Mouse (Mus musculus): ENCODE results near the gene Necap1. TPM values are rescaled to one million over a fixed set of nuclear protein-coding genes. Genes with fewer than 3 reads are reported as not detected.
A peak's percentile ranks its signal among the peaks of the same experiment; 100 is the strongest.

The Necap1 gene
- 28.3 and 32.9 TPM in 2 replicates for polyA plus RNA-seq (2016; fragmentation: Nextera tagmentation; extraction: Ambion mirVana)

- peak within 1 kb of the TSS; percentile 83 for H3K27ac ChIP-seq
- H3K4me3 ChIP-seq: peak within 1 kb of the TSS; percentile 94
- H3K4me2 ChIP-seq: peak within 1 kb of the TSS; percentile 75
- peak within 1 kb of the TSS; percentile 87 for H3K9ac ChIP-seq
- peaks cover 37% of the 10 kb centered on the region for H3K4me1 ChIP-seq
- H3K9me3 ChIP-seq (replicated peaks): no peaks in the 10 kb centered on the region
- peaks cover 34% of the 10 kb centered on the region for H3K36me3 ChIP-seq
- ATAC-seq: peak; percentile 98
- 0 out of 2 replicates have a peak, but pooled peaks cover 8% of the 10 kb centered on the region for H3K27me3 ChIP-seq (replicated peaks)
- WGBS (ENCODE audit: insufficient replicate concordance): 6% methylated on average over 43 of the region's 43 CpGs
Measured at GRCm38 (mm10) chr6:122873871-122874719, at the start of gene Necap1. Gene Necap1 (plus strand): TSS chr6:122874474.

- Histone ChIP-seq H3K27me3 (replicated peaks) (peaks cover 13% of the 10 kb centered on the region; the same call in 1 of the 2 replicates), H3K36me3 (peaks cover 19% of the 10 kb centered on the region), H3K4me2 (peak overlapping the region; percentile 90; the same call in 1 of the 2 replicates), H3K9ac (peak overlapping the region; percentile 71; the same call in 1 of the 2 replicates), H3K9me3 (replicated peaks) (no peaks in the 10 kb centered on the region), H3K4me1 (peaks cover 71% of the 10 kb centered on the region), H3K27ac (no peak overlapping the region), H3K4me3 (no peak overlapping the region)
- no peak for ATAC-seq
- 93% methylated on average over 9 of the region's 9 CpGs for WGBS (ENCODE audit: insufficient replicate concordance)
Measured at GRCm38 (mm10) chr6:122825166-122825565, 49.1 kb upstream of the Necap1 start.

GRCm38 (mm10) chr6:122825923-122826742 lies 48.1 kb upstream of the Necap1 start:
- Histone ChIP-seq H3K4me2 (peak overlapping the region; percentile 90), H3K27ac (peak overlapping the region; percentile 77), H3K4me3 (peak overlapping the region; percentile 58), H3K4me1 (peaks cover 62% of the 10 kb centered on the region), H3K27me3 (replicated peaks) (peaks cover 5% of the 10 kb centered on the region; the same call in 1 of the 2 replicates), H3K9ac (peak overlapping the region; percentile 71), H3K36me3 (peaks cover 28% of the 10 kb centered on the region), H3K9me3 (replicated peaks) (no peaks in the 10 kb centered on the region)
- 5% methylated on average over 29 of the region's 29 CpGs for WGBS (ENCODE audit: insufficient replicate concordance)
- peak; percentile 98 for ATAC-seq

GRCm38 (mm10) chr6:122828086-122828485 lies 46.2 kb upstream of the Necap1 start:
- no peak overlapping the region for H3K27ac ChIP-seq
- H3K4me1 ChIP-seq: peaks cover 46% of the 10 kb centered on the region
- H3K36me3 ChIP-seq: peaks cover 42% of the 10 kb centered on the region
- 0 out of 2 replicates have a peak, but pooled peaks have one; percentile 3 for ATAC-seq
- no peak overlapping the region for H3K4me2 ChIP-seq
- no peaks in the 10 kb centered on the region for H3K9me3 ChIP-seq (replicated peaks)
- no peak overlapping the region for H3K9ac ChIP-seq
- H3K27me3 ChIP-seq (replicated peaks): no peaks in the 10 kb centered on the region
- WGBS (ENCODE audit: insufficient replicate concordance): 45% methylated on average over 13 of the region's 13 CpGs
- no peak overlapping the region for H3K4me3 ChIP-seq

- 77% methylated on average over 7 of the region's 7 CpGs for WGBS (ENCODE audit: insufficient replicate concordance)
- H3K4me1 ChIP-seq: peaks cover 6% of the 10 kb centered on the region
- H3K36me3 ChIP-seq: peaks cover 83% of the 10 kb centered on the region
- H3K4me3 ChIP-seq: no peak overlapping the region
- H3K9me3 ChIP-seq (replicated peaks): no peaks in the 10 kb centered on the region
- no peak for ATAC-seq
- H3K27me3 ChIP-seq (replicated peaks): no peaks in the 10 kb centered on the region
- no peak overlapping the region for H3K4me2 ChIP-seq
- H3K9ac ChIP-seq: no peak overlapping the region
- no peak overlapping the region for H3K27ac ChIP-seq
Measured at GRCm38 (mm10) chr6:122832880-122833279, 41.4 kb upstream of the Necap1 start.

- H3K36me3 ChIP-seq: peaks cover 86% of the 10 kb centered on the region
- WGBS (ENCODE audit: insufficient replicate concordance): 54% methylated on average over 4 of the region's 4 CpGs
- peak; percentile 44; the same call in 1 of the 2 replicates for ATAC-seq
Measured at GRCm38 (mm10) chr6:122834365-122834764, 39.9 kb upstream of the Necap1 start.

GRCm38 (mm10) chr6:122836974-122837373 lies 37.3 kb upstream of the Necap1 start:
- WGBS (ENCODE audit: insufficient replicate concordance): 80% methylated on average over 3 of the region's 3 CpGs

More at GRCm38 (mm10) chr6:122834365-122834764, 39.9 kb upstream of the Necap1 start:
- no peak overlapping the region for H3K4me3 ChIP-seq
- no peak overlapping the region for H3K9ac ChIP-seq
- no peak overlapping the region for H3K27ac ChIP-seq
- no peaks in the 10 kb centered on the region for H3K27me3 ChIP-seq (replicated peaks)
- H3K4me2 ChIP-seq: no peak overlapping the region
- H3K4me1 ChIP-seq: no peaks in the 10 kb centered on the region
- H3K9me3 ChIP-seq (replicated peaks): no peaks in the 10 kb centered on the region

GRCm38 (mm10) chr6:122837539-122837938 lies 36.7 kb upstream of the Necap1 start:
- H3K4me2 ChIP-seq: no peak overlapping the region
- H3K4me3 ChIP-seq: no peak overlapping the region
- no peak for ATAC-seq
- H3K4me1 ChIP-seq: no peaks in the 10 kb centered on the region
- 66% methylated on average over 5 of the region's 5 CpGs for WGBS (ENCODE audit: insufficient replicate concordance)
- H3K27ac ChIP-seq: no peak overlapping the region
- no peaks in the 10 kb centered on the region for H3K27me3 ChIP-seq (replicated peaks)
- no peaks in the 10 kb centered on the region for H3K9me3 ChIP-seq (replicated peaks)
- no peak overlapping the region for H3K9ac ChIP-seq
- H3K36me3 ChIP-seq: peaks cover 91% of the 10 kb centered on the region

More at GRCm38 (mm10) chr6:122836974-122837373, 37.3 kb upstream of the Necap1 start:
- Histone ChIP-seq H3K27ac (no peak overlapping the region), H3K36me3 (peaks cover 91% of the 10 kb centered on the region), H3K9ac (no peak overlapping the region), H3K27me3 (replicated peaks) (no peaks in the 10 kb centered on the region), H3K4me1 (no peaks in the 10 kb centered on the region), H3K4me2 (no peak overlapping the region), H3K4me3 (no peak overlapping the region), H3K9me3 (replicated peaks) (no peaks in the 10 kb centered on the region)
- ATAC-seq: no peak

GRCm38 (mm10) chr6:122843759-122844158 lies 30.5 kb upstream of the Necap1 start:
- Histone ChIP-seq H3K9ac (no peak overlapping the region), H3K9me3 (replicated peaks) (no peaks in the 10 kb centered on the region), H3K27ac (no peak overlapping the region), H3K36me3 (peaks cover 58% of the 10 kb centered on the region), H3K4me1 (no peaks in the 10 kb centered on the region), H3K27me3 (replicated peaks) (no peaks in the 10 kb centered on the region), H3K4me3 (no peak overlapping the region), H3K4me2 (no peak overlapping the region)
- ATAC-seq: no peak
- 81% methylated on average over 6 of the region's 6 CpGs for WGBS (ENCODE audit: insufficient replicate concordance)

- Histone ChIP-seq H3K9me3 (replicated peaks) (no peaks in the 10 kb centered on the region), H3K27me3 (replicated peaks) (no peaks in the 10 kb centered on the region), H3K36me3 (no peaks in the 10 kb centered on the region), H3K9ac (no peak overlapping the region), H3K4me1 (peaks cover 9% of the 10 kb centered on the region), H3K4me3 (no peak overlapping the region), H3K4me2 (no peak overlapping the region), H3K27ac (no peak overlapping the region)
- ATAC-seq: no peak
- WGBS (ENCODE audit: insufficient replicate concordance): 27% methylated on average over 2 of the region's 2 CpGs
Measured at GRCm38 (mm10) chr6:122852696-122853095, 21.6 kb upstream of the Necap1 start.

GRCm38 (mm10) chr6:122854552-122854951 lies 19.7 kb upstream of the Necap1 start:
- Histone ChIP-seq H3K9me3 (replicated peaks) (no peaks in the 10 kb centered on the region), H3K27ac (no peak overlapping the region), H3K9ac (no peak overlapping the region), H3K27me3 (replicated peaks) (no peaks in the 10 kb centered on the region), H3K36me3 (no peaks in the 10 kb centered on the region), H3K4me1 (peaks cover 9% of the 10 kb centered on the region), H3K4me2 (no peak overlapping the region), H3K4me3 (no peak overlapping the region)
- 74% methylated on average over 12 of the region's 12 CpGs for WGBS (ENCODE audit: insufficient replicate concordance)
- ATAC-seq: no peak
